Mouse (Mus musculus) lung, embryonic 14.5 days (tissue): ENCODE results near the gene Akna. TPM values are rescaled to one million over a fixed set of nuclear protein-coding genes. Genes with fewer than 3 reads are reported as not detected.

Experiments
- ATAC-seq: fragments of 200-750 bp; cut with Nextera tagmentation; 2 replicates; pipeline ENCODE4 v1.8.0; 2017; ENCODE audit warnings: mild to moderate bottlenecking, moderate TSS enrichment, moderate library complexity; ENCODE audit not compliant: insufficient read depth
- DNase-seq: peaks from one replicate; pipeline ENCODE4 v3.0.0-alpha.2; 2015
- H3K27ac ChIP-seq: fragments of 300-500 bp; sonication (generic); 2 replicates; pipeline ENCODE4 v1.5.1; 2014; ENCODE audit warnings: low read depth, mild to moderate bottlenecking, moderate library complexity
- H3K27me3 ChIP-seq: fragments of 300-500 bp; sonication (generic); 2 replicates; pipeline ENCODE4 v1.6.1; 2014; ENCODE audit warnings: low read length, control low read depth; ENCODE audit not compliant: insufficient read depth
- H3K36me3 ChIP-seq: fragments of 300-500 bp; sonication (generic); 2 replicates; pipeline ENCODE4 v1.6.1; 2014; ENCODE audit warnings: control low read depth; ENCODE audit not compliant: insufficient read depth
- H3K4me1 ChIP-seq: fragments of 300-500 bp; sonication (generic); 2 replicates; pipeline ENCODE4 v1.6.1; 2014; ENCODE audit warnings: antibody characterized with exemption, control low read depth; ENCODE audit not compliant: insufficient read depth
- H3K4me2 ChIP-seq: fragments of 300-500 bp; sonication (generic); 2 replicates; pipeline ENCODE4 v1.6.1; 2014; ENCODE audit warnings: mild to moderate bottlenecking
- H3K4me3 ChIP-seq: fragments of 300-500 bp; sonication (generic); 2 replicates; pipeline ENCODE4 v1.5.1; 2014; ENCODE audit warnings: low read depth, low read length
- H3K9ac ChIP-seq: fragments of 300-500 bp; sonication (generic); 2 replicates; pipeline ENCODE4 v1.6.1; 2014
- H3K9me3 ChIP-seq: fragments of 300-500 bp; sonication (generic); 2 replicates; pipeline ENCODE4 v1.6.1; 2016; ENCODE audit warnings: low read depth, low read length, control low read depth
- CTCF ChIP-seq: IDR thresholded peaks from 2 replicates; pipeline ENCODE4 v1.5.1; 2016; ENCODE audit warnings: antibody characterized with exemption, low read depth
- WGBS: fragments of 180-500 bp; shearing (Covaris S2); extraction: QIAGEN DNeasy Blood & Tissue Kit; methylation state at CpG from one replicate; pipeline ENCODE4 v1.1.7; 2014; 5-methylcytosine and 5-hydroxymethylcytosine counted together
- polyA plus RNA-seq: library from polyadenylated mRNA; unstranded; fragments of >200 nt; fragmentation: Nextera tagmentation; extraction: Ambion mirVana; gene quantifications from 2 replicates; pipeline ENCODE4 v1.2.1, GENCODE M21; 2014

Akna gene
- polyA plus RNA-seq, 1 experiment from 2014 or later, result 12.6 TPM

GRCm38 (mm10) chr4:63409908-63410582 lies 6.9 kb upstream of the Akna start:
- ATAC-seq (peak; percentile 72), DNase-seq (peak; percentile 79)
- peak overlapping the region; percentile 67 for H3K27ac ChIP-seq

GRCm38 (mm10) chr4:63409317-63409907 lies 6.3 kb upstream of the Akna start:
- ATAC-seq (no peak), DNase-seq (peak; percentile 58)
- Histone ChIP-seq H3K36me3 (no peaks in the 10 kb centered on the region), H3K27ac (peak overlapping the region; percentile 43; the same call in 1 of the 2 replicates), H3K4me3 (peak overlapping the region; percentile 50), H3K4me2 (peak overlapping the region; percentile 99), H3K27me3 (no peaks in the 10 kb centered on the region), H3K4me1 (peaks cover 23% of the 10 kb centered on the region), H3K9ac (peak overlapping the region; percentile 48), H3K9me3 (no peaks in the 10 kb centered on the region)
- WGBS, result 3% methylated on average over 18 of the region's 18 CpGs
- no peak for TF ChIP-seq CTCF

More at GRCm38 (mm10) chr4:63409908-63410582, 6.9 kb upstream of the Akna start:
- Histone ChIP-seq H3K4me1 (peaks cover 17% of the 10 kb centered on the region), H3K9ac (peak overlapping the region; percentile 48), H3K9me3 (no peaks in the 10 kb centered on the region), H3K4me3 (peak overlapping the region; percentile 50), H3K4me2 (peak overlapping the region; percentile 99), H3K36me3 (no peaks in the 10 kb centered on the region), H3K27me3 (no peaks in the 10 kb centered on the region)
- WGBS, result under 1% methylated on average over 39 of the region's 39 CpGs
- TF ChIP-seq CTCF, result 0 out of 2 replicates have a peak, but pooled peaks have one; percentile 17

GRCm38 (mm10) chr4:63408649-63409048 lies 5.5 kb upstream of the Akna start:
- Histone ChIP-seq H3K27ac (peak overlapping the region; percentile 74), H3K4me2 (peak overlapping the region; percentile 99), H3K27me3 (no peaks in the 10 kb centered on the region), H3K9me3 (no peaks in the 10 kb centered on the region), H3K4me1 (peaks cover 31% of the 10 kb centered on the region), H3K36me3 (no peaks in the 10 kb centered on the region), H3K9ac (no peak overlapping the region), H3K4me3 (peak overlapping the region; percentile 50; the same call in 1 of the 2 replicates)
- ATAC-seq (peak; percentile 54), DNase-seq (peak; percentile 89)
- 4% methylated on average over 8 of the region's 8 CpGs for WGBS
- TF ChIP-seq CTCF, result peak; percentile 90

GRCm38 (mm10) chr4:63408247-63408646 lies 5.1 kb upstream of the Akna start:
- H3K36me3 ChIP-seq, result no peaks in the 10 kb centered on the region
- H3K4me3 ChIP-seq, result no peak overlapping the region
- ATAC-seq (peak; percentile 35; the same call in 1 of the 2 replicates), DNase-seq (peak; percentile 82)
- peaks cover 34% of the 10 kb centered on the region for H3K4me1 ChIP-seq
- H3K27ac ChIP-seq, result peak overlapping the region; percentile 74
- 0 out of 2 replicates have a peak overlapping the region, but pooled peaks have one; percentile 2 for H3K9ac ChIP-seq
- WGBS, result 27% methylated on average over 7 of the region's 7 CpGs
- TF ChIP-seq CTCF, result no peak
- H3K27me3 ChIP-seq, result no peaks in the 10 kb centered on the region
- H3K9me3 ChIP-seq, result no peaks in the 10 kb centered on the region
- peak overlapping the region; percentile 99 for H3K4me2 ChIP-seq

GRCm38 (mm10) chr4:63405683-63406082 lies 2.5 kb upstream of the Akna start:
- Histone ChIP-seq H3K4me2 (no peak overlapping the region), H3K9ac (no peak overlapping the region), H3K27ac (peak overlapping the region; percentile 95; the same call in 1 of the 2 replicates), H3K36me3 (no peaks in the 10 kb centered on the region), H3K4me1 (peaks cover 47% of the 10 kb centered on the region), H3K4me3 (no peak overlapping the region), H3K9me3 (no peaks in the 10 kb centered on the region), H3K27me3 (no peaks in the 10 kb centered on the region)
- ATAC-seq (no peak), DNase-seq (no peak)
- TF ChIP-seq CTCF, result no peak
- WGBS, result 52% methylated on average over 4 of the region's 4 CpGs

- DNase-seq, result peak; percentile 55
- H3K4me3 ChIP-seq, result no peak overlapping the region
- H3K9me3 ChIP-seq, result no peaks in the 10 kb centered on the region
- H3K4me2 ChIP-seq, result no peak overlapping the region
- H3K9ac ChIP-seq, result peak overlapping the region; percentile 11; the same call in 1 of the 2 replicates
- no peaks in the 10 kb centered on the region for H3K27me3 ChIP-seq
- ATAC-seq, result no peak
- TF ChIP-seq CTCF, result no peak
- 9% methylated on average over 7 of the region's 7 CpGs for WGBS
- peak overlapping the region; percentile 95 for H3K27ac ChIP-seq
- no peaks in the 10 kb centered on the region for H3K36me3 ChIP-seq
- H3K4me1 ChIP-seq, result peaks cover 47% of the 10 kb centered on the region
Measured at GRCm38 (mm10) chr4:63405051-63405450, 1.9 kb upstream of the Akna start.

GRCm38 (mm10) chr4:63404205-63404604 lies 1.1 kb upstream of the Akna start:
- H3K27ac ChIP-seq, result peak overlapping the region; percentile 95
- H3K27me3 ChIP-seq, result no peaks in the 10 kb centered on the region
- 33% methylated on average over 7 of the region's 7 CpGs for WGBS
- peak overlapping the region; percentile 37; the same call in 1 of the 2 replicates for H3K9ac ChIP-seq
- no peak overlapping the region for H3K4me3 ChIP-seq
- peak overlapping the region; percentile 69 for H3K4me2 ChIP-seq
- no peaks in the 10 kb centered on the region for H3K36me3 ChIP-seq
- DNase-seq, result no peak
- no peak for TF ChIP-seq CTCF
- H3K9me3 ChIP-seq, result no peaks in the 10 kb centered on the region
- no peak for ATAC-seq
- peaks cover 51% of the 10 kb centered on the region for H3K4me1 ChIP-seq
